8 mouse cellular contexts compared by ENCODE assay signal in the genomic region with DNA sequence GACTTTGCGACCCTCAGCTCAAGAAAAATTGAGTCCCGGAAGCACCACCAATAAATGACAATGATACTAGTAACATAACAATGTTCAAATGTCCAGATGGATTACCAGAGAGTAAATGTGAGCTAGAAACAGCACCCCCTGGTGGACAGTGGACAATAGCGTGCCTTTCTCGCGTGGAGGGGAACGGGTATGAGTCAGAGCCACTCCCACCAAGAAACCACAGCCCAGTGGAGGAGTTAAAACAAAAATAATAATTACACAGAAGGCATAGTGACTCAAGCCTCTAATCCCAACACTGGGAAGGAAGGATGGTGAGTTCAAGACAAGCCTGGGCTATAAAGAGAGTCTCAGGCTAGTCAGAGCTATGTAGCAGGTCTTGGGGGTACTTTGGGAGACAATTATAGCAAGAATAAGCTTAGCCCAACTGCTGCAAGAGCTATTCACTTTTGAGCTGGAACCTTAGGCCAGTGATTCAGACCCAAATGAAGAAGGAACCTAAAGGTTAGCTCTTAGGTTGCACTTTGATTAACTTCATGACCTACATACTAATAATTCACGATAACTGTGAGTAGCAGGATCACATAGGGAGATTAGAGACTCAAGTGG. TPM values are rescaled to one million over a fixed set of nuclear protein-coding genes. Genes with fewer than 3 reads are reported as not detected.
DNase-seq lines count a peak whose midpoint lies in the region; ATAC-seq lines count a peak whose summit lies in the region.

Abcb8 (plus strand) TSS at position 272 of the 606 bp plus-strand sequence.

- peak; percentile 69 for ATAC-seq in megakaryocyte, adult 5-6 weeks (ENCODE audit: poor library complexity, severe bottlenecking)

- DNase-seq in adrenal gland, adult (ENCODE audit: inconsistent age in 2 of 2, low spot score in 1 of 2), result peak; percentile 88 to 96
- peak; percentile 90 for DNase-seq in embryo, embryonic 10.5 days (ENCODE audit: low spot score)
- DNase-seq in gastrocnemius, postnatal 14 days, result peak; percentile 85
- peak; percentile 98 for DNase-seq in induced T-regulatory cell, adult 2 months (ENCODE audit: low read depth)
- DNase-seq in left cerebral cortex, adult 8-10 months (ENCODE audit: low spot score in 2 of 2), result peak; percentile 51 to 83
- DNase-seq in right cerebral cortex, adult 18-20 months, result peak; percentile 90
- peak; percentile 84 for DNase-seq in urinary bladder, postnatal 25 days (ENCODE audit: low spot score)

- intact Hi-C loops in gastrocnemius, postnatal 14 days (cut with DNase I; ENCODE audit: low total_unique reads), result no loop called here

RNA-seq across cellular contexts. Expression of gene Abcb8, which starts in this region (rescaled TPM):
- 10 to 100 TPM; 36.2 to 43.6 TPM for total RNA-seq in gastrocnemius, postnatal 14 days (2021)
- 10 to 100 TPM; 54.5 to 65.4 (median 58.7) TPM for total RNA-seq in left cerebral cortex, adult 8-10 months (2022)
- total RNA-seq in megakaryocyte, adult 5-6 weeks (2015), result 9.3 and 13.9 TPM in 2 replicates
- 3.3 and 5.6 TPM in 2 replicates for total RNA-seq in megakaryocyte, adult 5-6 weeks (2017)

Comparison
In these comparisons a context has a peak if more than half of its experiments do, and no peak if none do; other contexts are left out.
1. Peak in every context shown above with its lines: DNase-seq and ATAC-seq.